Mouse (Mus musculus): ENCODE data around the gene Gm45521. TPM values are rescaled to one million over a fixed set of nuclear protein-coding genes. Genes with fewer than 3 reads are reported as not detected.
"Not testable (repeated sequence)": the region's sequence is repeated elsewhere in the genome, so short reads cannot be mapped to it uniquely, and the experiment has no call there.

Gene Gm45521
- polyA plus RNA-seq, 1 experiment from 2014 or later = not detected

GRCm38 (mm10) chr14:8000247-8000646 lies 43.2 kb downstream of the Gm45521 start:
- ATAC-seq (ENCODE audit: low FRiP score) (no peak), DNase-seq (ENCODE audit: low spot score) (no peak)
- WGBS = 83% methylated on average over 5 of the region's 5 CpGs
- Histone ChIP-seq H3K9me3 (ENCODE audit: control insufficient read depth, low read length) (no peaks in the 10 kb centered on the region), H3K27me3 (ENCODE audit: control insufficient read depth, insufficient read depth, low read length) (peaks cover 18% of the 10 kb centered on the region), H3K4me1 (replicated peaks; ENCODE audit: control insufficient read depth, insufficient read depth, low read length) (no peaks in the 10 kb centered on the region), H3K36me3 (ENCODE audit: control insufficient read depth, insufficient read depth, low read length) (no peaks in the 10 kb centered on the region), H3K27ac (ENCODE audit: low read depth, low read length) (no peak overlapping the region), H3K9ac (ENCODE audit: low read depth, low read length) (no peak overlapping the region), H3K4me3 (ENCODE audit: low read depth, low read length) (no peak overlapping the region), H3K4me2 (replicated peaks; ENCODE audit: low read depth, low read length) (no peak overlapping the region)

GRCm38 (mm10) chr14:8000831-8001685 lies 44.0 kb downstream of the Gm45521 start:
- H3K4me3 ChIP-seq (ENCODE audit: low read depth, low read length) = no peak overlapping the region
- H3K36me3 ChIP-seq (ENCODE audit: control insufficient read depth, insufficient read depth, low read length) = no peaks in the 10 kb centered on the region
- H3K4me1 ChIP-seq (replicated peaks; ENCODE audit: control insufficient read depth, insufficient read depth, low read length) = no peaks in the 10 kb centered on the region
- H3K9me3 ChIP-seq (ENCODE audit: control insufficient read depth, low read length) = no peaks in the 10 kb centered on the region
- no peak overlapping the region for H3K9ac ChIP-seq (ENCODE audit: low read depth, low read length)
- WGBS = 22% methylated on average over 17 of the region's 17 CpGs
- no peak overlapping the region for H3K4me2 ChIP-seq (replicated peaks; ENCODE audit: low read depth, low read length)
- ATAC-seq (ENCODE audit: low FRiP score) (no peak), DNase-seq (ENCODE audit: low spot score) (peak; percentile 12)
- peaks cover 18% of the 10 kb centered on the region for H3K27me3 ChIP-seq (ENCODE audit: control insufficient read depth, insufficient read depth, low read length)
- no peak overlapping the region for H3K27ac ChIP-seq (ENCODE audit: low read depth, low read length)

- peak; percentile 90 for ATAC-seq (ENCODE audit: low FRiP score)
- H3K27me3 ChIP-seq (ENCODE audit: control insufficient read depth, insufficient read depth, low read length) = peaks cover 18% of the 10 kb centered on the region
- H3K4me2 ChIP-seq (replicated peaks; ENCODE audit: low read depth, low read length) = peak within 1 kb of the TSS; percentile 69
- peak within 1 kb of the TSS; percentile 48 for H3K4me3 ChIP-seq (ENCODE audit: low read depth, low read length)
- H3K36me3 ChIP-seq (ENCODE audit: control insufficient read depth, insufficient read depth, low read length) = no peaks in the 10 kb centered on the region
- no peaks in the 10 kb centered on the region for H3K9me3 ChIP-seq (ENCODE audit: control insufficient read depth, low read length)
- H3K9ac ChIP-seq (ENCODE audit: low read depth, low read length) = peak within 1 kb of the TSS; percentile 66
- H3K27ac ChIP-seq (ENCODE audit: low read depth, low read length) = peak within 1 kb of the TSS; percentile 24; the same call in 1 of the 2 replicates
- no peaks in the 10 kb centered on the region for H3K4me1 ChIP-seq (replicated peaks; ENCODE audit: control insufficient read depth, insufficient read depth, low read length)
- DNase-seq (ENCODE audit: low spot score) = peak; percentile 91
- 1% methylated on average over 38 of the region's 38 CpGs for WGBS
These were observed 45.5 kb downstream of the Gm45521 start, which contains the start of gene Abhd6 for GRCm38 (mm10) chr14:8002432-8003092. Abhd6 (plus strand) TSS chr14:8002902.

GRCm38 (mm10) chr14:8003093-8003670 lies 46.1 kb downstream of the Gm45521 start:
- Histone ChIP-seq H3K4me3 (ENCODE audit: low read depth, low read length) (peak overlapping the region; percentile 48), H3K36me3 (ENCODE audit: control insufficient read depth, insufficient read depth, low read length) (no peaks in the 10 kb centered on the region), H3K9me3 (ENCODE audit: control insufficient read depth, low read length) (no peaks in the 10 kb centered on the region), H3K4me2 (replicated peaks; ENCODE audit: low read depth, low read length) (peak overlapping the region; percentile 69), H3K9ac (ENCODE audit: low read depth, low read length) (peak overlapping the region; percentile 66), H3K4me1 (replicated peaks; ENCODE audit: control insufficient read depth, insufficient read depth, low read length) (no peaks in the 10 kb centered on the region), H3K27ac (ENCODE audit: low read depth, low read length) (peak overlapping the region; percentile 24; the same call in 1 of the 2 replicates), H3K27me3 (ENCODE audit: control insufficient read depth, insufficient read depth, low read length) (peaks cover 18% of the 10 kb centered on the region)
- ATAC-seq (ENCODE audit: low FRiP score) (peak; percentile 54), DNase-seq (ENCODE audit: low spot score) (peak; percentile 69)
- WGBS = 1% methylated on average over 23 of the region's 23 CpGs

- H3K9me3 ChIP-seq (ENCODE audit: control insufficient read depth, low read length) = no peaks in the 10 kb centered on the region
- H3K36me3 ChIP-seq (ENCODE audit: control insufficient read depth, insufficient read depth, low read length) = no peaks in the 10 kb centered on the region
- DNase-seq (ENCODE audit: low spot score) (no peak), ATAC-seq (ENCODE audit: low FRiP score) (no peak)
- WGBS = 46% methylated on average over 18 of the region's 18 CpGs
- no peak overlapping the region for H3K27ac ChIP-seq (ENCODE audit: low read depth, low read length)
- no peaks in the 10 kb centered on the region for H3K4me1 ChIP-seq (replicated peaks; ENCODE audit: control insufficient read depth, insufficient read depth, low read length)
- peaks cover 18% of the 10 kb centered on the region for H3K27me3 ChIP-seq (ENCODE audit: control insufficient read depth, insufficient read depth, low read length)
- peak overlapping the region; percentile 48 for H3K4me3 ChIP-seq (ENCODE audit: low read depth, low read length)
- H3K9ac ChIP-seq (ENCODE audit: low read depth, low read length) = peak overlapping the region; percentile 66; the same call in 1 of the 2 replicates
- H3K4me2 ChIP-seq (replicated peaks; ENCODE audit: low read depth, low read length) = peak overlapping the region; percentile 69
These were observed 46.9 kb downstream of the Gm45521 start for GRCm38 (mm10) chr14:8003727-8004670.

GRCm38 (mm10) chr14:8006061-8006460 lies 49.0 kb downstream of the Gm45521 start:
- 71% methylated on average over 3 of the region's 3 CpGs for WGBS
- not testable (repeated sequence) for H3K9ac ChIP-seq (ENCODE audit: low read depth, low read length); H3K27me3 ChIP-seq (ENCODE audit: control insufficient read depth, insufficient read depth, low read length); H3K9me3 ChIP-seq (ENCODE audit: control insufficient read depth, low read length); H3K4me2 ChIP-seq (replicated peaks; ENCODE audit: low read depth, low read length); H3K27ac ChIP-seq (ENCODE audit: low read depth, low read length); H3K36me3 ChIP-seq (ENCODE audit: control insufficient read depth, insufficient read depth, low read length); H3K4me1 ChIP-seq (replicated peaks; ENCODE audit: control insufficient read depth, insufficient read depth, low read length); ATAC-seq (ENCODE audit: low FRiP score); H3K4me3 ChIP-seq (ENCODE audit: low read depth, low read length); DNase-seq (ENCODE audit: low spot score)

GRCm38 (mm10) chr14:8007084-8007483 lies 50.0 kb downstream of the Gm45521 start:
- Histone ChIP-seq H3K4me3 (ENCODE audit: low read depth, low read length) (no peak overlapping the region), H3K27ac (ENCODE audit: low read depth, low read length) (no peak overlapping the region), H3K27me3 (ENCODE audit: control insufficient read depth, insufficient read depth, low read length) (peaks cover 4% of the 10 kb centered on the region; the same call in 1 of the 2 replicates), H3K9me3 (ENCODE audit: control insufficient read depth, low read length) (no peaks in the 10 kb centered on the region), H3K4me1 (replicated peaks; ENCODE audit: control insufficient read depth, insufficient read depth, low read length) (no peaks in the 10 kb centered on the region), H3K4me2 (replicated peaks; ENCODE audit: low read depth, low read length) (no peak overlapping the region), H3K9ac (ENCODE audit: low read depth, low read length) (no peak overlapping the region), H3K36me3 (ENCODE audit: control insufficient read depth, insufficient read depth, low read length) (no peaks in the 10 kb centered on the region)
- ATAC-seq (ENCODE audit: low FRiP score) (no peak), DNase-seq (ENCODE audit: low spot score) (no peak)

- WGBS = 88% methylated on average over 2 of the region's 2 CpGs
- Histone ChIP-seq H3K9ac (ENCODE audit: low read depth, low read length) (no peak overlapping the region), H3K9me3 (ENCODE audit: control insufficient read depth, low read length) (no peaks in the 10 kb centered on the region), H3K27ac (ENCODE audit: low read depth, low read length) (no peak overlapping the region), H3K4me2 (replicated peaks; ENCODE audit: low read depth, low read length) (no peak overlapping the region), H3K36me3 (ENCODE audit: control insufficient read depth, insufficient read depth, low read length) (no peaks in the 10 kb centered on the region), H3K4me3 (ENCODE audit: low read depth, low read length) (no peak overlapping the region), H3K27me3 (ENCODE audit: control insufficient read depth, insufficient read depth, low read length) (0 out of 2 replicates have a peak, but pooled peaks cover 2% of the 10 kb centered on the region), H3K4me1 (replicated peaks; ENCODE audit: control insufficient read depth, insufficient read depth, low read length) (no peaks in the 10 kb centered on the region)
- DNase-seq (ENCODE audit: low spot score) = no peak
- ATAC-seq (ENCODE audit: low FRiP score) = no peak
These were observed 50.4 kb downstream of the Gm45521 start for GRCm38 (mm10) chr14:8007486-8007885.
